In genomic region chr3:131522243-131522642, GRCm38 (mm10) we compare ENCODE assay signal across 17 mouse cellular contexts. TPM values are rescaled to one million over a fixed set of nuclear protein-coding genes. Genes with fewer than 3 reads are reported as not detected.
A peak's percentile ranks its signal among the peaks of the same experiment; 100 is the strongest.
DNase-seq lines count a peak whose midpoint lies in the region; ATAC-seq and TF ChIP-seq lines count a peak whose summit lies in the region.
"Had no signal": no experiment of that assay in that cellular context is flagged by ENCODE, and none has a peak within 500 bp of the region (broad histone marks: within the 10 kb centered on the region; RNA-seq: fewer than 3 reads in every experiment).

No protein-coding gene starts in this region.

- TF ChIP-seq CTCF in kidney, postnatal 0 days (IDR thresholded peaks at IDR 0.05; ENCODE audit: low read depth): no peak

- no peak overlapping the region for H3K4me3 ChIP-seq in kidney, postnatal 0 days (replicated peaks; ENCODE audit: low read depth, low read length)
- H3K4me3 ChIP-seq: forebrain, embryonic 15.5 days; heart, embryonic 10.5 days; midbrain, embryonic 10.5 days had no signal

- 51% methylated on average over 7 of the region's 7 CpGs for WGBS in kidney, postnatal 0 days

- H3K27me3 ChIP-seq in kidney, postnatal 0 days (ENCODE audit: insufficient read depth, low read length): no peaks in the 10 kb centered on the region
- H3K27me3 ChIP-seq: forebrain, embryonic 15.5 days had no signal

- no peaks in the 10 kb centered on the region for H3K9me3 ChIP-seq in kidney, postnatal 0 days (replicated peaks; ENCODE audit: low read length)
- H3K9me3 ChIP-seq: forebrain, embryonic 15.5 days; heart, embryonic 10.5 days; midbrain, embryonic 10.5 days had no signal

- no peaks in the 10 kb centered on the region for H3K4me1 ChIP-seq in kidney, postnatal 0 days (replicated peaks; ENCODE audit: insufficient read depth, low read length)
- H3K4me1 ChIP-seq: forebrain, embryonic 15.5 days; heart, embryonic 10.5 days; midbrain, embryonic 10.5 days had no signal

- no peak for ATAC-seq in kidney, postnatal 0 days (replicated peaks; ENCODE audit: low FRiP score, low read depth)
- ATAC-seq: forebrain, embryonic 15.5 days had no signal

- H3K27ac ChIP-seq in kidney, postnatal 0 days: no peak overlapping the region
- H3K27ac ChIP-seq: forebrain, embryonic 15.5 days; heart, embryonic 10.5 days; midbrain, embryonic 10.5 days; stomach, postnatal 0 days had no signal

- no peaks in the 10 kb centered on the region for H3K36me3 ChIP-seq in kidney, postnatal 0 days (ENCODE audit: insufficient read depth, low read length)
- H3K36me3 ChIP-seq: forebrain, embryonic 15.5 days; heart, embryonic 10.5 days; midbrain, embryonic 10.5 days had no signal

- DNase-seq in kidney, postnatal 0 days (ENCODE audit: low spot score): peak; percentile 75
- no peak for DNase-seq in kidney, postnatal 10 days
- DNase-seq in MN1 (ENCODE audit: low spot score): peak; percentile 13
- peak; percentile 13 for DNase-seq in fat pad, adult 2 months (ENCODE audit: extremely low read depth, low read depth, low spot score)
- peak; percentile 55 for DNase-seq in lung, postnatal 25 days (ENCODE audit: low spot score)
- DNase-seq in adrenal gland, adult 8-10 months: no peak
- no peak for DNase-seq in spleen, postnatal 4 days (ENCODE audit: low spot score in 2 of 2)
- no peak for DNase-seq in natural killer cell, adult 2 months (ENCODE audit: low spot score in 2 of 2)
- DNase-seq: adrenal gland, postnatal 14 days; cerebellum, adult 8-10 months; heart, postnatal 4 days; spleen, adult 18-20 months; thymus, postnatal 25 days had no signal

- no peak overlapping the region for H3K9ac ChIP-seq in kidney, postnatal 0 days (ENCODE audit: low read depth, low read length)
- H3K9ac ChIP-seq: forebrain, embryonic 15.5 days had no signal

- no peak overlapping the region for H3K4me2 ChIP-seq in kidney, postnatal 0 days (ENCODE audit: low read length)
- H3K4me2 ChIP-seq: forebrain, embryonic 15.5 days had no signal

RNA-seq across cellular contexts. Expression of gene Sgms2, which starts 31.0 kb away (rescaled TPM):
- 24.2 and 25.4 TPM in 2 replicates for polyA plus RNA-seq in kidney, postnatal 0 days (2015; fragmentation: Nextera tagmentation; extraction: Ambion mirVana)
- total RNA-seq in adrenal gland, adult 8-10 months (2022): 1 to 10 TPM; 3.6 to 9.6 (median 6.1) TPM

RNA-seq across cellular contexts. Expression of gene Papss1, which starts 42.3 kb away (rescaled TPM):
- 116 and 130 TPM in 2 replicates for polyA plus RNA-seq in kidney, postnatal 0 days (2015; fragmentation: Nextera tagmentation; extraction: Ambion mirVana)
- 10 to 100 TPM; 62.3 to 70.9 (median 65.6) TPM for total RNA-seq in adrenal gland, adult 8-10 months (2022)

Comparison
In these comparisons a context has a peak if more than half of its experiments do, and no peak if none do; other contexts are left out.
1. DNase-seq: peak in kidney, postnatal 0 days (single experiment), MN1 (single experiment), fat pad, adult 2 months (single experiment) and lung, postnatal 25 days (single experiment); none in kidney, postnatal 10 days (single experiment), adrenal gland, adult 8-10 months (single experiment), spleen, postnatal 4 days (0 of 2) and natural killer cell, adult 2 months (0 of 2).